Mouse (Mus musculus) right cerebral cortex, postnatal 36 days (tissue): Measurements from ENCODE around the gene Slc38a11.

ENCODE experiments used
- DNase-seq, 2 experiments: peaks; one replicate each; pipeline ENCODE4 v3.0.0; 2022; ENCODE audit warnings: low spot score in 2 of 2, mixed read lengths in 1 of 2

The Slc38a11 gene

GRCm38 (mm10) chr2:65321998-65322754 lies 41.7 kb downstream of the Slc38a11 start:
- no peak for DNase-seq

- no peak for DNase-seq
Observed at GRCm38 (mm10) chr2:65320975-65321374, 42.9 kb downstream of the Slc38a11 start.

DNA sequence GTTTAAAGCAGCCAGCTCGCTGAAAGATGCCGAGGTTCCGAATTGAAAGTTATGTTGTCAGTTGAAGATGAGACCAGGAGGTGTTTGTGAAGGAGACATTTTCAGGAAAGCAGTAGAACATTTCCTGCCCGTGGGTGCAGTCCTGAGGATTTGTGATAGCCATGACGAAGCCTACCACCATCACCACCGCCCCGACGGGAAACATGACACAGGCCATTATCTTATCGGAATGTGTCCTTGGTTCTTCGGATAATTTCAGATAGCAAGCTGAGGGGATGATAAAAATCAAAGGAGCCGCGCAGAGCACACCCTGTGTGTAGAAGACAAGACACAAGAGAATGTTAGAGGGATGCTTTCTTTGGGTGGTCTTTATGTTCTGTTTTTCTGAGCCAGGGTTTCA lies 47.1 kb downstream of the Slc38a11 start:
- no peak for DNase-seq

GRCm38 (mm10) chr2:65311250-65311649 lies 52.6 kb downstream of the Slc38a11 start:
- DNase-seq: no peak

DNA sequence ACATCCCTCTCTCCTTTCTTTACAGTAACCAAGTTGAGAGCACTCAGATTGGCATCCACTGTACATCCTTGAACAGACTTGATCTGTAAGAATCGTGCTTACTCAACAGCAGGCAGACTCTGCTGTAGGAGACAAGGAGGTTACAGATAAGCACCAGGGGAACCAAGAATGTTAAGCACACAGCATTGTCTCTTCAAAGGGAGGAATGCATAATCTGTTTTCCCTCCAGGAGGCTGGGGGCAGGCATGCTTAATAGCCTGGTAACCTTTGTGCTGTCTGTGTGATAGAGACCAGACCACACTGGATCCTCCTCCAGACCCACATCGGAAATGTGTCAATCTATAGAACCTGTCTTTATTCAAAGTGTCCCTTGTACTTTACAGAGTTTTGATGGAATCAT lies 67.3 kb downstream of the Slc38a11 start:
- DNase-seq: no peak

DNA sequence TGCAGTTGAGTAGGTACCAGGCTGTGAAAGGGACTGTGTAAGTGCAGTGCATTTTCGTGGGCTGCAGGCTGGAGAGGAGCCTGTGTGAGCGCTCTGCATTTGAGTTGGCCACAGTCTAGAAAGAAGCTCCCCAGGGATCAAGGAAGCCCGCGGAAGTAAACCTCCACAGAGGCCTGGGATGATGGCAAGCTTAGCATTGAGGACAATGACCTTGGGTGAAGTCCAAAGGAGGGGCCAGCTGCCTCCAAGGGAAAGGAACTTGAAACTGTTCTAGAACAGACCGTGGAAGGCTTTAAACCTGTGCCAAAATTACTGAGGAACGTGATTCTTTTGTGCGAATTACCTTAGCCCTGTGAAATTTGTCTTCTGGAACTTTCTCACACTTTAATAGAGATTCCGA lies 69.7 kb downstream of the Slc38a11 start:
- DNase-seq: no peak

DNA sequence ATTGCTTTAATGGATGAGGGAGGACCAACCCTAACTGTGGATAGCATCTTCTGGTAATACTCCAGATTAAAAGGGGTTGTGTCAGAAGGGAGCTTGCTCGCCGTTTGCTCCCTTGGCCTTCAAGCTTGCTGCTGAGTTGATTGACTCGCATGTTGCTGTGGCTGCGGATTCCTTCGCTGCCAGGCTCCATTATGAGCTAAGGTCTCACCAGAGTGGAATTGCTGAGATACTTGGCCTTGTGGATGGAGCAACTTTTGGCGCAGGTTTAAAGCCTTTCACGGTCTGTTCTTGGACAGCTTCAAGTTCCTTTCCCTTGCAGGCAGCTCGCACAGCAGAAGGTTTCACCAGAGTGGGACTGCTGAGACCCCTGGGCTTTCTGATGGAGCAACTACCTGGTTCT lies 70.4 kb downstream of the Slc38a11 start:
- DNase-seq: no peak

DNA sequence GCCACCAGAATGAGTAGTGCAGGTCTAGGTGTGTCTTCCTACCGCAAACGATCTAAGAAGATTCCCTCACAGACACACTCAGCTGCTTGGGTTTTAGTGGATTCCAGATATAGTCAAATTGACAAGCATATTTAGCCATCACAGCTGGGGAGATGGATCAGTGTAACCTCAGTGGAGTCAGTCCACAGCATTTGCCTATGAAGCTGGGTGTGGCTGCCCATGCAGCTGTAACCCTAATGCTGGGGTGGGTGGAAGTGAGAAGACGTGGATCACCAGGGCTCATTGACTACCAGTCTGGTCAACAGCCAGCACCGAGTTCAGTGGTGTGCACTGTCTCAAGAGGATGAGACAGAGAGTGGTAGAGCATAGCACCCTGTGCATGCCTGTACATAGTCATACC lies 74.1 kb downstream of the Slc38a11 start:
- DNase-seq: no peak

DNA sequence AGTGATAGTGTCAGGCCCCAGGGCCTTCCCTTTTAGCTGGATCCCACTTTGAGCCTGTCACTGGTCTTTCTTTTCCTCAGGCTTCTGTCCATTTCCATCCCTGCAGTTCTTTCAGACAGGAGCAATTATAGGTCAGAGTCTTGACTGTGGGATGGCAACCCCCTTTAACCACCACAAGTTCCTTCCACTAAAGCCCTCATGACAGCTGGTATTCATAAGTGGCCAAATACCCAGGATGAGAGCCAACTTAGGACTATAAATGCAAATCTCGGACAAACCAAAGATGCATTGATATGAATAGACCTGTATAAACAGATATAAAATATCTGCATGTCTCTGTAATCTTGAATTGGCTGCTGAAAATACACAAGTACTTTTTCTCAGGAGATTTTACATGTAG lies 75.1 kb downstream of the Slc38a11 start:
- no peak for DNase-seq

GRCm38 (mm10) chr2:65285380-65285779 lies 78.5 kb downstream of the Slc38a11 start:
- DNase-seq: no peak

GRCm38 (mm10) chr2:65282979-65283378 lies 80.9 kb downstream of the Slc38a11 start:
- no peak for DNase-seq

- DNase-seq: no peak
Observed at GRCm38 (mm10) chr2:65279029-65279690, 84.7 kb downstream of the Slc38a11 start.

DNA sequence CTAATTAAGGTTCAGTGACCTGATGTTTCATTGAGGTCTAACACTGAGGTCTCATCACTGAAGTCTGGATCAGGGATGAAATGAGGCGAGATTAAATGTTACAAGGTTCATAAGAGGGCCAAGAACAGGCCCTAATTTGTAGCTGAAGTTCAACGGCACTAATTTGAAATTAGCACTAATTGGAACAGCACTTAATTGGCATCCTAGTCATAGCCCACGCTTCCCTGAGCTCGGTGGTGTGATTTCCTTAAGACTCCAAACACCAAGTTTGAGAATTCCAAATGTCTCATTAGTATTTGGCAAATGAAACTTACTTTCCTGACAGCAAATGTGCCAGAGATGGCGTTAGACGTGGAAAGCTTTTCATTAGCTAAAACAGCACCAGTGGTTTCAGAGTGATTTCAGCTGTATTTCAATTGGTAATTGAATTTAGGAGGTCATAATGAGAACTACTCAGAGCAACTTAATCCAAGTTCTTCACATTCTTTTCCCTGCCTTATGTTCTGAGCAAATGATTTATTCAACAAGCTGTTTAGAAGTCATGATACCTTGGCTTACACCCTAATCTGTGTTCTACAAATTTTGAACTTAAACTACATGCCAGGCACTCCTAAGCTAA lies 88.3 kb downstream of the Slc38a11 start:
- no peak for DNase-seq

GRCm38 (mm10) chr2:65273910-65274309 lies 89.9 kb downstream of the Slc38a11 start:
- no peak for DNase-seq

GRCm38 (mm10) chr2:65268731-65269130 lies 95.1 kb downstream of the Slc38a11 start:
- DNase-seq: no peak

- DNase-seq: no peak
Observed at GRCm38 (mm10) chr2:65267834-65268233, 96.0 kb downstream of the Slc38a11 start.

DNA sequence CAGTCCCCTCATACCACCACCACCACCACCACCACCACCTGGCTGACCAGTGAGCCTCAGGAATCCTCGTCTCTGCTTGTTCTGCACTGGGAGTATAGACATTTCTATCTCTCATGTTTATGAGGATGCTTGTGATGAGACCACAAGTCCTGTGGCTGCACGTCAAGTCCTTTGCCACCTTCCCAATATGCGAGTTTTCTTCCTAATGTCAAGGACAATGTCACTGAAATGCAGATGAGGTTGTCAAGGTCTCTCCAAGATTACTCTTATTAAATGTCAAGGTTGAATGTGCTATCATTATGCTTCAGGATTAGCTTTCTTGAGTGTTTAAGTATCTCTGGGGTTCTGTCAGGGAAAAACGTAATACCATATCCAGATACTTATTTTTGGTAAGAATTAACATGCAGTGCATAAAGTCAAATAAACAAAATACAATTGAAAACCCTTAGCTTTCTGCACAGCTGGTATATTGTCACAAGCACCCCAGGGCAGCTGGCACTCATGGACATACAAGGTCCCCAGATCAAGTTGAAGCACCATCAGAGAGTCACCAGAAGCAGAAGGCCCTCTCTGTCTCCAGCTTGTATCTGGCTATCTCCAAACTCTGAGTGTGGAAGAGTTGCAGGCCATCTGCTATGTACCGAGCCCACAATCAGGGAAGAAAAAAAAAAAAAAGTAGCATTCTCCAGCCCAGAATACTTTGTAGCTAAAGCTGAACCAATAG lies 97.1 kb downstream of the Slc38a11 start:
- no peak for DNase-seq
